Mouse (Mus musculus) cortical plate, adult 2 months (tissue): ENCODE results near the gene Dner.

Experiments used
- CTCF ChIP-seq: fragments of 200-500 bp; IDR thresholded peaks from 2 replicates; pipeline ENCODE4 v1.5.1; 2011; ENCODE audit warnings: mild to moderate bottlenecking, control low read depth, low read length; ENCODE audit not compliant: insufficient read depth; ENCODE audit errors: extremely low read depth
- POLR2A ChIP-seq: fragments of 200-500 bp; IDR thresholded peaks from 2 replicates; pipeline ENCODE4 v1.6.1; 2011; ENCODE audit warnings: mild to moderate bottlenecking, low read length, control low read depth; ENCODE audit not compliant: insufficient read depth; ENCODE audit errors: extremely low read depth

DNA sequence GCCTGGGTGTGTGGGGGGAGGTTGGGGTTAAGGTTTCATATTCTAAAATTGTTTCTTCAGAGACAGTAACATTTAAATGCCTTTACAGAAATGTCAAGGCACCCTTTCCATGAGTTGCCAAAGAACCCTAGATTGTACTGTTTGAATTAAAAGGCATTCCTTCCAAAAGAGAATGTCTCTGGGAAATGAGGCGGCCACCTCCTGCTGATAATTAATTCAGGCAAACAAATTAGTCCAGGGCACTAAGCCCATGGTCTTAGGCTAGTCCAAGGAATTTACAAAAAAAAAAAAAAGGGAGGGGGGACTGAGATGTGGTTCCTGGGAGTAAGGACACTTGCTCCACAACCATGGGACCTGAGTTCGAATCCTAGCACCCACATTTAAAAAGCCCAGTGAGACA is 273.1 kb downstream of the Dner start:
- TF ChIP-seq CTCF (no peak), POLR2A (no peak)
